Mouse (Mus musculus) forebrain, embryonic 14.5 days (tissue): ENCODE measurements around the gene Thbs4. TPM values are rescaled to one million over a fixed set of nuclear protein-coding genes. Genes with fewer than 3 reads are reported as not detected.

Experiments
- ATAC-seq: fragments of 200-750 bp; cut with Nextera tagmentation; 2 replicates; pipeline ENCODE4 v1.8.0; 2017; ENCODE audit warnings: mild to moderate bottlenecking, moderate library complexity
- DNase-seq: peaks from one replicate; pipeline ENCODE4 v3.0.0-alpha.2; 2015; ENCODE audit warnings: low spot score
- H3K27ac ChIP-seq: fragments of 300-500 bp; sonication (generic); 2 replicates; pipeline ENCODE4 v1.5.1; 2014; ENCODE audit warnings: low read depth, mild to moderate bottlenecking, control low read depth, low read length, moderate library complexity
- H3K27me3 ChIP-seq: fragments of 300-500 bp; sonication (generic); replicated peaks from 2 replicates; pipeline ENCODE4 v1.6.1; 2014; ENCODE audit warnings: low read length, control low read depth, mixed read lengths; ENCODE audit not compliant: control insufficient read depth, insufficient read depth
- H3K36me3 ChIP-seq: fragments of 300-500 bp; sonication (generic); 2 replicates; pipeline ENCODE4 v1.6.1; 2014; ENCODE audit warnings: low read length, control low read depth; ENCODE audit not compliant: control insufficient read depth, insufficient read depth
- H3K4me1 ChIP-seq: fragments of 300-500 bp; sonication (generic); 2 replicates; pipeline ENCODE4 v1.6.1; 2014; ENCODE audit warnings: antibody characterized with exemption, low read length, control low read depth; ENCODE audit not compliant: control insufficient read depth, insufficient read depth
- H3K4me2 ChIP-seq: fragments of 300-500 bp; sonication (generic); 2 replicates; pipeline ENCODE4 v1.6.1; 2014; ENCODE audit warnings: mild to moderate bottlenecking, control low read depth, low read length
- H3K4me3 ChIP-seq: fragments of 300-500 bp; sonication (generic); 2 replicates; pipeline ENCODE4 v1.5.1; 2014; ENCODE audit warnings: low read depth, low read length, control low read depth
- H3K9ac ChIP-seq: fragments of 300-500 bp; sonication (generic); 2 replicates; pipeline ENCODE4 v1.6.1; 2014; ENCODE audit warnings: mild to moderate bottlenecking, low read length, control low read depth, moderate library complexity
- H3K9me3 ChIP-seq: fragments of 300-500 bp; sonication (generic); replicated peaks from 2 replicates; pipeline ENCODE4 v1.6.1; 2016; ENCODE audit warnings: low read length, control low read depth, mixed read lengths; ENCODE audit not compliant: control insufficient read depth
- WGBS: fragments of 180-500 bp; shearing (Covaris S2); extraction: QIAGEN DNeasy Blood & Tissue Kit; methylation state at CpG from one replicate; pipeline ENCODE4 v1.1.7; 2014; 5-methylcytosine and 5-hydroxymethylcytosine counted together
- polyA plus RNA-seq: library from polyadenylated mRNA; unstranded; fragments of >200 nt; fragmentation: Nextera tagmentation; extraction: Ambion mirVana; gene quantifications from 2 replicates; pipeline ENCODE4 v1.2.1, GENCODE M21; 2014

Thbs4 gene
- polyA plus RNA-seq, 1 experiment from 2014 or later, result 1.0 TPM

- Histone ChIP-seq H3K4me3 (no peak overlapping the region), H3K36me3 (peaks cover 7% of the 10 kb centered on the region; the same call in 1 of the 2 replicates), H3K4me1 (peaks cover 7% of the 10 kb centered on the region; the same call in 1 of the 2 replicates), H3K9ac (no peak overlapping the region), H3K27me3 (no peaks in the 10 kb centered on the region), H3K9me3 (no peaks in the 10 kb centered on the region), H3K27ac (no peak overlapping the region), H3K4me2 (no peak overlapping the region)
- ATAC-seq (no peak), DNase-seq (no peak)
- 91% methylated on average over 7 of the region's 7 CpGs for WGBS
These were observed 89.5 kb downstream of the Thbs4 start for GRCm38 (mm10) chr13:92705016-92705535.

- Histone ChIP-seq H3K36me3 (peaks cover 7% of the 10 kb centered on the region; the same call in 1 of the 2 replicates), H3K4me1 (peaks cover 7% of the 10 kb centered on the region; the same call in 1 of the 2 replicates), H3K9ac (no peak overlapping the region), H3K27ac (no peak overlapping the region), H3K27me3 (no peaks in the 10 kb centered on the region), H3K4me3 (no peak overlapping the region), H3K9me3 (no peaks in the 10 kb centered on the region), H3K4me2 (no peak overlapping the region)
- DNase-seq (no peak), ATAC-seq (no peak)
- WGBS, result 50% methylated on average over 7 of the region's 7 CpGs
These were observed 90.4 kb downstream of the Thbs4 start for GRCm38 (mm10) chr13:92704189-92704588.

GRCm38 (mm10) chr13:92703241-92704027 lies 91.2 kb downstream of the Thbs4 start:
- Histone ChIP-seq H3K9ac (no peak overlapping the region), H3K4me3 (no peak overlapping the region), H3K4me2 (no peak overlapping the region), H3K27ac (peak overlapping the region; percentile 14; the same call in 1 of the 2 replicates), H3K36me3 (peaks cover 7% of the 10 kb centered on the region; the same call in 1 of the 2 replicates), H3K4me1 (peaks cover 7% of the 10 kb centered on the region; the same call in 1 of the 2 replicates), H3K9me3 (no peaks in the 10 kb centered on the region), H3K27me3 (no peaks in the 10 kb centered on the region)
- ATAC-seq (peak; percentile 45), DNase-seq (peak; percentile 49)
- WGBS, result 23% methylated on average over 8 of the region's 8 CpGs

GRCm38 (mm10) chr13:92702035-92702434 lies 92.6 kb downstream of the Thbs4 start:
- no peak for DNase-seq
- Histone ChIP-seq H3K27me3 (no peaks in the 10 kb centered on the region), H3K27ac (no peak overlapping the region), H3K4me1 (peaks cover 7% of the 10 kb centered on the region; the same call in 1 of the 2 replicates), H3K9ac (no peak overlapping the region), H3K9me3 (no peaks in the 10 kb centered on the region), H3K4me3 (no peak overlapping the region), H3K36me3 (0 out of 2 replicates have a peak, but pooled peaks cover 4% of the 10 kb centered on the region), H3K4me2 (no peak overlapping the region)
- ATAC-seq, result no peak
- 84% methylated on average over 5 of the region's 5 CpGs for WGBS

Other genes starting within 250 kb of the Thbs4 start
- not detected in 2 replicates for gene Spz1, start 218.6 kb downstream of the Thbs4 start, polyA plus RNA-seq
- 13.7 and 15.5 TPM in 2 replicates for gene Serinc5, start 183.7 kb downstream of the Thbs4 start, polyA plus RNA-seq
- gene Mtx3, start 49.9 kb upstream of the Thbs4 start, polyA plus RNA-seq, result 3.8 and 5.1 TPM in 2 replicates